Mouse (Mus musculus) liver, embryonic 16.5 days (tissue): Measurements from ENCODE around the gene Utrn. TPM values are rescaled to one million over a fixed set of nuclear protein-coding genes. Genes with fewer than 3 reads are reported as not detected.

Source experiments
- ATAC-seq: fragments of 200-750 bp; cut with Nextera tagmentation; 2 replicates; pipeline ENCODE4 v1.8.0; 2017; ENCODE audit warnings: low read depth, mild to moderate bottlenecking, moderate number of reproducible peaks, moderate library complexity
- H3K27ac ChIP-seq: fragments of 300-500 bp; sonication (generic); 2 replicates; pipeline ENCODE4 v1.5.1; 2014; ENCODE audit warnings: mild to moderate bottlenecking, low read length
- H3K27me3 ChIP-seq: fragments of 300-500 bp; sonication (generic); 2 replicates; pipeline ENCODE4 v1.6.1; 2014; ENCODE audit warnings: low read depth, low read length, mixed read lengths; ENCODE audit not compliant: control insufficient read depth, insufficient read depth
- H3K36me3 ChIP-seq: fragments of 300-500 bp; sonication (generic); 2 replicates; pipeline ENCODE4 v1.6.1; 2014; ENCODE audit warnings: mild to moderate bottlenecking; ENCODE audit not compliant: control insufficient read depth, insufficient read depth
- H3K4me1 ChIP-seq: fragments of 300-500 bp; sonication (generic); 2 replicates; pipeline ENCODE4 v1.6.1; 2014; ENCODE audit warnings: low read depth, low read length, mixed read lengths; ENCODE audit not compliant: control insufficient read depth
- H3K4me2 ChIP-seq: fragments of 300-500 bp; sonication (generic); 2 replicates; pipeline ENCODE4 v1.6.1; 2014; ENCODE audit warnings: low read depth, low read length, mixed read lengths
- H3K4me3 ChIP-seq: fragments of 300-500 bp; sonication (generic); 2 replicates; pipeline ENCODE4 v1.5.1; 2014; ENCODE audit warnings: low read depth, mild to moderate bottlenecking, low read length
- H3K9ac ChIP-seq: fragments of 300-500 bp; sonication (generic); 2 replicates; pipeline ENCODE4 v1.6.1; 2014; ENCODE audit warnings: low read depth, low read length
- H3K9me3 ChIP-seq: fragments of 300-500 bp; sonication (generic); replicated peaks from 2 replicates; pipeline ENCODE4 v1.6.1; 2016; ENCODE audit warnings: low read length; ENCODE audit not compliant: control insufficient read depth
- WGBS: fragments of 180-500 bp; shearing (Covaris S2); extraction: QIAGEN DNeasy Blood & Tissue Kit; methylation state at CpG from one replicate; pipeline ENCODE4 v1.1.7; 2014; ENCODE audit not compliant: insufficient replicate concordance; 5-methylcytosine and 5-hydroxymethylcytosine counted together
- polyA plus RNA-seq: library from polyadenylated mRNA; unstranded; fragments of >200 nt; fragmentation: Nextera tagmentation; extraction: Ambion mirVana; gene quantifications from 2 replicates; pipeline ENCODE4 v1.2.1, GENCODE M21; 2015

Utrn gene
- polyA plus RNA-seq, 1 experiment from 2014 or later, result 10.2 TPM

- ATAC-seq, result no peak
Measured at GRCm38 (mm10) chr10:12787965-12788364, 81.2 kb downstream of the Utrn start.

GRCm38 (mm10) chr10:12785299-12785698, 83.9 kb downstream of the Utrn start:
- H3K4me1 ChIP-seq, result no peaks in the 10 kb centered on the region
- WGBS, result 66% methylated on average over 5 of the region's 5 CpGs
- H3K4me3 ChIP-seq, result no peak overlapping the region
- H3K9ac ChIP-seq, result no peak overlapping the region
- H3K27ac ChIP-seq, result no peak overlapping the region
- no peaks in the 10 kb centered on the region for H3K36me3 ChIP-seq
- no peak overlapping the region for H3K4me2 ChIP-seq
- H3K9me3 ChIP-seq, result no peaks in the 10 kb centered on the region
- no peak for ATAC-seq
- H3K27me3 ChIP-seq, result no peaks in the 10 kb centered on the region

More at GRCm38 (mm10) chr10:12787965-12788364, 81.2 kb downstream of the Utrn start:
- Histone ChIP-seq H3K4me2 (no peak overlapping the region), H3K4me1 (no peaks in the 10 kb centered on the region), H3K27me3 (no peaks in the 10 kb centered on the region), H3K9ac (no peak overlapping the region), H3K27ac (no peak overlapping the region), H3K9me3 (no peaks in the 10 kb centered on the region), H3K36me3 (no peaks in the 10 kb centered on the region), H3K4me3 (no peak overlapping the region)
- WGBS, result 70% methylated on average over 6 of the region's 6 CpGs

DNA sequence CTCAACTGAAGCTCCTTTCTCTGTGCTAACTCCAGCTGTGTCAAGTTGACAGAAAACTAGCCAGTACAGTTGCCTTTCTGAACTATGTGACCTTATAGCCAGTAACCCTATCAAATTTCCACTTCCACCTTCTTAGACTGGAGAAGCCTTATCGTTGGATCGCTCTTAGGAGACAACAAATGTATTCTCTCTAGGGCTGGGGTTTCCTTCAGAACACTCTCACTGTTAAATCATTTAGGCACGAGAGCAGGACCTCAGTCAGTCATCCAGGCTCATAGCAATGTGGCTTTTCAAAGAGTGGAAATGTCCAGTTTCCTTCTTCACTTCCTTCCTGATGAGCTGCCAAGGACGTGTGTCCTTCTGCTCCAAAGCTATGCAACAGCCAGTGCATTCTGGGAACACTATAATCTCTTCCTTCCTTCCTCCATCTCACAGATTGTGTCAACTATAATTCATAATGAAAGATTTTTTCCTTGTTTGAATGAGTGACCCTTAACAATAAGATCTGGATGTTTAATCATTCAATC, 87.7 kb downstream of the Utrn start:
- WGBS, result 50% methylated on average over 4 of the region's 4 CpGs
- H3K36me3 ChIP-seq, result no peaks in the 10 kb centered on the region
- H3K4me1 ChIP-seq, result no peaks in the 10 kb centered on the region
- H3K27me3 ChIP-seq, result no peaks in the 10 kb centered on the region
- no peak overlapping the region for H3K9ac ChIP-seq
- ATAC-seq, result no peak
- no peaks in the 10 kb centered on the region; the same call in 1 of the 2 replicates for H3K9me3 ChIP-seq
- H3K27ac ChIP-seq, result no peak overlapping the region
- H3K4me2 ChIP-seq, result no peak overlapping the region
- no peak overlapping the region for H3K4me3 ChIP-seq

DNA sequence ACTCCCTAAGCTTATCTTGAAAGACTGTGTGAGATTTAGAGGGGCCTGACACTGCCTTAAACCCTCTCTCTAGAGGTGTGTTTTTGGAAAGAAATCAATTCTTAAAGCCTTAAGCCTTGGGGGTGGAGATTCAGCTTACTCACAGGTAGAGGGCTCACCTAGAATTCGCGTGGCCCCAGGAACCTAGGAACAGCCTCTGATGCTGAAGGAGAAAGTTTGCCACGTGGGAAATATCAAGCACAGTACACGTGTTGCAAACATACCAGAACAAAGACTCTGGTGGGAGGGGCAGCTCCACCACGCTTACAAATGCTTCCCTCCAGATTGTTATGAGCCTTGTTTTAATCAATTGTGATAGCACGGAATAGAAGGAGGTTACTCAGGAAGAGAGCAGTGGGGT, 96.0 kb downstream of the Utrn start:
- no peaks in the 10 kb centered on the region for H3K27me3 ChIP-seq
- no peaks in the 10 kb centered on the region; the same call in 1 of the 2 replicates for H3K9me3 ChIP-seq
- no peak overlapping the region for H3K4me2 ChIP-seq
- no peak overlapping the region for H3K4me3 ChIP-seq
- 23% methylated on average over 6 of the region's 6 CpGs for WGBS
- no peak for ATAC-seq
- no peaks in the 10 kb centered on the region for H3K36me3 ChIP-seq
- no peaks in the 10 kb centered on the region for H3K4me1 ChIP-seq
- H3K9ac ChIP-seq, result no peak overlapping the region
- no peak overlapping the region for H3K27ac ChIP-seq

DNA sequence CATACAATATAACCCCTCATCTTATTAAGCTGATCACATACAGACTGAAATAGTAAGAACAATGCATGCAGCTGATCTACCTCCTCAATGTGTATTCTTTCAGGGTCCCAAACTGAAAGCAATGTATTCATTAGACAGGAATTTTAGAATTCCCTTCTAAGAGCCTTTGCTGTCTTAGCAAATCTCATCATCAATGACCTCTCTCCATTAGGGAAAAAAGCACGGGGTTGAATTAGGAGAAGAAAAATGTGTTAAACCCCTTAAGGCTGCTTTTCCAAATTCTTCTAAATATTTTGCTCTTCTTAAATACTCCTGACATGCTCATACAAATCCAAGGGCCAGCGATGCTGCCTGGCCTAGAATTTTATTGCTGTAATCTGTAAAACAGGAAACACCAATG, 97.7 kb downstream of the Utrn start:
- 77% methylated on average over 2 of the region's 2 CpGs for WGBS
- no peaks in the 10 kb centered on the region for H3K4me1 ChIP-seq
- no peak overlapping the region for H3K4me3 ChIP-seq
- H3K27me3 ChIP-seq, result no peaks in the 10 kb centered on the region
- no peaks in the 10 kb centered on the region for H3K36me3 ChIP-seq
- H3K9me3 ChIP-seq, result no peaks in the 10 kb centered on the region
- H3K27ac ChIP-seq, result no peak overlapping the region
- H3K4me2 ChIP-seq, result no peak overlapping the region
- H3K9ac ChIP-seq, result no peak overlapping the region
- ATAC-seq, result no peak

GRCm38 (mm10) chr10:12762668-12763067, 106.5 kb downstream of the Utrn start:
- Histone ChIP-seq H3K4me1 (no peaks in the 10 kb centered on the region), H3K27ac (no peak overlapping the region), H3K4me3 (no peak overlapping the region), H3K9me3 (no peaks in the 10 kb centered on the region), H3K9ac (no peak overlapping the region), H3K27me3 (no peaks in the 10 kb centered on the region), H3K36me3 (no peaks in the 10 kb centered on the region), H3K4me2 (no peak overlapping the region)
- WGBS, result 57% methylated on average over 3 of the region's 3 CpGs
- ATAC-seq, result no peak

DNA sequence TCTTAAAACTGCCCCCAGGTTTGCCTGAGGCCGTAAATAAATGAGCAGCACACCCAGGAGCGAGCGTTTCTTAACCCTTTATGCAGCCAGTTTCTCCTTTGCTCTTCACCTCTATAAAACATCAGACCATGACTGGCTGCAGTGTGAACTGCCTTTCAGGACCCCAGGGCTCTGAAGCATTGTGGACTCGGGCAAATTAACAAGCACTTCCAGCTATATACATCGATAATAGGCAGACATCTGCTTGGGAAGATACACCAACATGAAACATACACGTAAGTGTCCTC, 110.5 kb downstream of the Utrn start:
- H3K27me3 ChIP-seq, result no peaks in the 10 kb centered on the region
- no peak overlapping the region for H3K4me3 ChIP-seq
- 63% methylated on average over 6 of the region's 6 CpGs for WGBS
- no peak overlapping the region for H3K9ac ChIP-seq
- H3K4me1 ChIP-seq, result no peaks in the 10 kb centered on the region
- no peak for ATAC-seq
- no peaks in the 10 kb centered on the region for H3K36me3 ChIP-seq
- no peak overlapping the region for H3K27ac ChIP-seq
- H3K4me2 ChIP-seq, result no peak overlapping the region
- no peaks in the 10 kb centered on the region for H3K9me3 ChIP-seq

- Histone ChIP-seq H3K27ac (no peak overlapping the region), H3K4me1 (no peaks in the 10 kb centered on the region), H3K9me3 (no peaks in the 10 kb centered on the region), H3K4me3 (no peak overlapping the region), H3K9ac (no peak overlapping the region), H3K36me3 (no peaks in the 10 kb centered on the region), H3K4me2 (no peak overlapping the region), H3K27me3 (no peaks in the 10 kb centered on the region)
- ATAC-seq, result no peak
- 57% methylated on average over 5 of the region's 5 CpGs for WGBS
Measured at GRCm38 (mm10) chr10:12757943-12758701, 111.0 kb downstream of the Utrn start.

DNA sequence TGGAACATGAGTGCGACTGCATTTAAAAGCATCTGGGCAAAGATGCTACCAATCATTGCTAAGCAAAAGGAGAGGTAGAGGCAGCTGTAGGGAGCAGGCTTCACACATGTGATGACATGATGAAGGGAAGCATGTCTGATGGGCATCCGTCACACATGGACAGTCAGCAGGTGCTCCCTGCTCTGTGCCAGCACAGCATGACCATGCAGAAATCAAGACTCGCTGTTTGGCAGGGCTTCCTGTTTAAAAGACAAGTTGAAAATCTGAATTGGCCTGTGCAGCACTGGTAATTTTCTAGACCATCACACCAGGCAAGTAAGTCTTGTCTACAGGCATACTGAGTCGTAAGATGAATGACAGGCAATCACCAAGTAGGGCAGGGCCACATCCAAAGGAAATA, 112.5 kb downstream of the Utrn start:
- Histone ChIP-seq H3K4me1 (no peaks in the 10 kb centered on the region), H3K27ac (no peak overlapping the region), H3K4me3 (no peak overlapping the region), H3K9me3 (no peaks in the 10 kb centered on the region), H3K4me2 (no peak overlapping the region), H3K36me3 (no peaks in the 10 kb centered on the region), H3K9ac (no peak overlapping the region), H3K27me3 (no peaks in the 10 kb centered on the region)
- WGBS, result 65% methylated on average over 4 of the region's 4 CpGs
- ATAC-seq, result no peak
